Mouse (Mus musculus) MEL (cell line): ENCODE measurements around the gene Sall1. TPM values are rescaled to one million over a fixed set of nuclear protein-coding genes. Genes with fewer than 3 reads are reported as not detected.

Experiments
- DNase-seq: peaks from one replicate; pipeline ENCODE4 v3.0.0; 2011; ENCODE audit warnings: low read depth, low spot score
- H3K27ac ChIP-seq: 2 replicates; pipeline ENCODE4 v1.5.1; 2012; ENCODE audit warnings: low read depth, mild to moderate bottlenecking, control low read depth, low read length, moderate library complexity; ENCODE audit not compliant: control insufficient read depth
- H3K27me3 ChIP-seq, 2 experiments: fragments of 150-350 bp in 1 of 2; sonication (generic) in 1 of 2; 2 replicates each; pipeline ENCODE4 v1.6.1; 2012; ENCODE audit warnings: low read length in 2 of 2, mild to moderate bottlenecking in 2 of 2, improper control_type of control experiment in 1 of 2, moderate library complexity in 1 of 2; ENCODE audit not compliant: insufficient read depth in 2 of 2, control insufficient read depth in 1 of 2
- H3K36me3 ChIP-seq, 2 experiments: 2 replicates each; pipeline ENCODE4 v1.6.1; 2012 to 2014; ENCODE audit warnings: low read length in 2 of 2, improper control_type of control experiment in 1 of 2, inconsistent platforms in 1 of 2, mild to moderate bottlenecking in 1 of 2; ENCODE audit not compliant: insufficient read depth in 2 of 2, control insufficient read depth in 1 of 2
- H3K4me1 ChIP-seq, 2 experiments: fragments of 150-350 bp in 1 of 2; sonication (generic) in 1 of 2; 2 replicates each; pipeline ENCODE4 v1.6.1; 2012; ENCODE audit warnings: low read length in 2 of 2, improper control_type of control experiment in 1 of 2, mild to moderate bottlenecking in 1 of 2; ENCODE audit not compliant: insufficient read depth in 2 of 2, control insufficient read depth in 1 of 2
- H3K4me3 ChIP-seq, 2 experiments: fragments of 150-350 bp in 1 of 2; sonication (generic) in 1 of 2; 2 replicates each; pipeline ENCODE4 v1.5.1; 2012; ENCODE audit warnings: low read depth in 2 of 2, low read length in 2 of 2, mild to moderate bottlenecking in 2 of 2, moderate library complexity in 2 of 2, control low read depth in 1 of 2, improper control_type of control experiment in 1 of 2; ENCODE audit not compliant: control insufficient read depth in 1 of 2, insufficient read depth in 1 of 2
- H3K79me2 ChIP-seq: 2 replicates; pipeline ENCODE4 v1.6.1; 2012; ENCODE audit warnings: mild to moderate bottlenecking, low read length, moderate library complexity; ENCODE audit not compliant: control insufficient read depth, poor library complexity, insufficient read depth
- H3K9ac ChIP-seq: 2 replicates; pipeline ENCODE4 v1.6.1; 2012; ENCODE audit warnings: low read depth, mild to moderate bottlenecking, control low read depth, low read length, moderate library complexity; ENCODE audit not compliant: control insufficient read depth, poor library complexity, severe bottlenecking
- H3K9me3 ChIP-seq: fragments of 150-350 bp; sonication (generic); replicated peaks from 2 replicates; pipeline ENCODE4 v1.6.1; 2012; ENCODE audit warnings: mild to moderate bottlenecking, low read length, improper control_type of control experiment, moderate library complexity; ENCODE audit not compliant: insufficient read depth
- BHLHE40 ChIP-seq: IDR thresholded peaks from 2 replicates; pipeline ENCODE4 v1.6.1; 2012; ENCODE audit warnings: low read depth, mild to moderate bottlenecking, inconsistent platforms, low read length, improper control_type of control experiment, borderline replicate concordance
- GATA1 ChIP-seq: IDR thresholded peaks from 2 replicates; pipeline ENCODE4 v1.6.1; 2011; ENCODE audit warnings: low read depth, low read length, improper control_type of control experiment
- KAT2A ChIP-seq: conservative IDR thresholded peaks from 2 replicates; pipeline ENCODE4 v1.6.1; 2012; ENCODE audit warnings: low read depth, low read length, improper control_type of control experiment, inconsistent platforms
- MAFK ChIP-seq: IDR thresholded peaks from 2 replicates; pipeline ENCODE4 v1.6.1; 2011; ENCODE audit warnings: low read depth, mild to moderate bottlenecking, low read length, improper control_type of control experiment, borderline replicate concordance
- MEF2A ChIP-seq: IDR thresholded peaks from 2 replicates; pipeline ENCODE4 v1.6.1; 2014; ENCODE audit warnings: low read depth, mild to moderate bottlenecking, inconsistent platforms, low read length, improper control_type of control experiment; ENCODE audit not compliant: poor library complexity, insufficient replicate concordance, severe bottlenecking; ENCODE audit errors: extremely low read depth
- NELFE ChIP-seq: IDR thresholded peaks from 2 replicates; pipeline ENCODE4 v1.6.1; 2011; ENCODE audit warnings: low read depth, low read length, improper control_type of control experiment
- NRF1 ChIP-seq: IDR thresholded peaks from 2 replicates; pipeline ENCODE4 v1.6.1; 2014; ENCODE audit warnings: low read depth, mild to moderate bottlenecking, inconsistent platforms, low read length, improper control_type of control experiment, moderate library complexity; ENCODE audit not compliant: poor library complexity, insufficient read depth, severe bottlenecking
- TCF12 ChIP-seq: IDR thresholded peaks from 2 replicates; pipeline ENCODE4 v1.6.1; 2014; ENCODE audit warnings: low read depth, mild to moderate bottlenecking, inconsistent platforms, low read length, improper control_type of control experiment, moderate library complexity
- UBTF ChIP-seq: IDR thresholded peaks from 2 replicates; pipeline ENCODE4 v1.6.1; 2012; ENCODE audit warnings: low read depth, mild to moderate bottlenecking, inconsistent platforms, low read length, improper control_type of control experiment, moderate library complexity, borderline replicate concordance; ENCODE audit not compliant: insufficient read depth
- USF2 ChIP-seq, 2 experiments: IDR thresholded peaks; 2 replicates each; pipeline ENCODE4 v1.6.1; 2011 to 2012; ENCODE audit warnings: improper control_type of control experiment in 2 of 2, low read length in 2 of 2, borderline replicate concordance in 1 of 2, inconsistent platforms in 1 of 2, low read depth in 1 of 2, mild to moderate bottlenecking in 1 of 2; ENCODE audit not compliant: insufficient read depth in 1 of 2
- ZC3H11A ChIP-seq: IDR thresholded peaks from 2 replicates; pipeline ENCODE4 v1.6.1; 2012; ENCODE audit warnings: low read depth, mild to moderate bottlenecking, inconsistent platforms, low read length, improper control_type of control experiment
- ZKSCAN1 ChIP-seq: IDR thresholded peaks from 2 replicates; pipeline ENCODE4 v1.6.1; 2012; ENCODE audit warnings: low read depth, mild to moderate bottlenecking, inconsistent platforms, low read length, improper control_type of control experiment, moderate library complexity
- ZNF384 ChIP-seq: IDR thresholded peaks from 2 replicates; pipeline ENCODE4 v1.6.1; 2012; ENCODE audit warnings: low read depth, mild to moderate bottlenecking, inconsistent platforms, low read length, improper control_type of control experiment
- polyA plus RNA-seq, 2 experiments: library from polyadenylated mRNA; stranded (reverse) in 1 of 2; unstranded in 1 of 2; fragments of >175 nt in 1 of 2; fragments of >200 nt in 1 of 2; gene quantifications; 2 replicates each; pipeline versions ENCODE4 v1.2.1 to v1.2.4; 2012; ENCODE audit warnings: low replicate concordance in 2 of 2, low read depth in 1 of 2; ENCODE audit not compliant: insufficient read length in 2 of 2, insufficient read depth in 1 of 2, missing spikeins in 1 of 2
- total RNA-seq: library from RNA; depleted of rRNA; stranded (reverse); fragments of 300-350 nt; gene quantifications from 2 replicates; pipeline ENCODE4 v1.2.3, GENCODE M21; 2012

Gene Sall1
- total and polyA plus RNA-seq, 3 experiments, result not detected

DNA sequence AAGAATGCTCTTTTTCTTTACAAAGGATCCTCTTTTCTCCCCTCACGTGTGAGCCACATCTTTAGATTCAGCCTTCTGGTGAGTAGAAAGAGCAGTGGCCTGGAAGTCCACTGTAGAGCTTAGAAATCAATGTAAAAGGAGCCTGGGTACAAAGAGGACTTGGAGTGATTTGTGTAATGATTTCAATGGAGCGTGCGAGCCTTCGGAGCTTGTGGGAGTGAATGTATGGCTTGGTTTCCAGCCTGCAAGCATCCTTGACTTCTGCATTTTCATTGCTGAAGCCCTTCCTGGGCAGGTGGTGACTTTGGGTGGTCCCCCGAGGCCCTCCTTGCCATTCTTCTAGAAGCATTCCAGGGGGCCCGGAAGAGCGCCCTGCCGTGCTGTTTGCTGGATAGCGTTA is 20.1 kb upstream of the Sall1 start:
- H3K9me3 ChIP-seq, result no peaks in the 10 kb centered on the region
- no peaks in the 10 kb centered on the region for H3K79me2 ChIP-seq
- H3K4me3 ChIP-seq, result no peak overlapping the region
- no peaks in the 10 kb centered on the region for H3K36me3 ChIP-seq
- no peak for DNase-seq
- no peak overlapping the region for H3K27ac ChIP-seq
- TF ChIP-seq KAT2A, result no peak
- no peak for TF ChIP-seq UBTF
- TF ChIP-seq ZC3H11A, result no peak
- no peak for TF ChIP-seq USF2 (IDR thresholded peaks at IDR 0.05; ENCODE audit: borderline replicate concordance in 1 of 2, insufficient read depth in 1 of 2, low read depth in 1 of 2, low read length in 2 of 2)
- no peak for TF ChIP-seq ZNF384
- no peak for TF ChIP-seq MEF2A
- H3K27me3 ChIP-seq, result no peaks in the 10 kb centered on the region
- H3K9ac ChIP-seq, result no peak overlapping the region
- H3K4me1 ChIP-seq, result no peaks in the 10 kb centered on the region

DNA sequence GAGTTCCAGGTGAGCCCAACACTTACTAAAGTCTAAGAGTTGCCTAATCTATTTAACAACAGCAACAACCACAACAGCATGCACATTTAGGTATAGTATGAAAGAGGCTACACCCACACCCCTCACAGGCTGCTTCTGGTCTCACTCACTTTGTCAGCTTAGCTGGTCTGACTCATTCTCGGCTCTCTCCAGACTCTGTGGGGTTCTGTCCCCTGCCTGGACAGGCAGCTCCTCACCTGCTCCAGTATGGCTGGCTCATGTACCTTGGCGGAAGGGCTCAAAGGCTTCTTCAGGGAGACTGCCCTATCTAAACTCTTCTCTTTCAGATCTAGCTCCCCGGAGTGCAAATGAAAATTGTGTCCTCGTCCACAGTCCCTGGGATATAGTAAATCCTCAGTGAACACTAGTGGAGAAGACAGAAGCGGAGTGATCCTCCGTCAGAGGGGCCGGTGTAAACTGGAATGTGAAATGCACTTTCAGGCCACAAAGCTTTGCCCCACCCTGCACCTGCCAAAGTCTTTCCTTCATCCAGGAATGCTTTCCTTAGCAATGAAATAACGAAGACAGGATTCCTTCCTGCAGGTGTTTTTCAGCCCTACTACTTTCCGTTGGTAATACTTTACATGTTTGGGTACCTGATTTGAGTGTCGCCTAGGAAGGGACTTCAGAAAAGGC is 19.5 kb upstream of the Sall1 start:
- Histone ChIP-seq H3K27ac (no peak overlapping the region), H3K27me3 (no peaks in the 10 kb centered on the region), H3K4me1 (no peaks in the 10 kb centered on the region), H3K9me3 (no peaks in the 10 kb centered on the region), H3K79me2 (no peaks in the 10 kb centered on the region), H3K36me3 (no peaks in the 10 kb centered on the region), H3K9ac (no peak overlapping the region), H3K4me3 (no peak overlapping the region)
- no peak for DNase-seq
- TF ChIP-seq ZNF384 (no peak), TCF12 (no peak), BHLHE40 (no peak), NELFE (no peak), MAFK (no peak), NRF1 (no peak)

DNA sequence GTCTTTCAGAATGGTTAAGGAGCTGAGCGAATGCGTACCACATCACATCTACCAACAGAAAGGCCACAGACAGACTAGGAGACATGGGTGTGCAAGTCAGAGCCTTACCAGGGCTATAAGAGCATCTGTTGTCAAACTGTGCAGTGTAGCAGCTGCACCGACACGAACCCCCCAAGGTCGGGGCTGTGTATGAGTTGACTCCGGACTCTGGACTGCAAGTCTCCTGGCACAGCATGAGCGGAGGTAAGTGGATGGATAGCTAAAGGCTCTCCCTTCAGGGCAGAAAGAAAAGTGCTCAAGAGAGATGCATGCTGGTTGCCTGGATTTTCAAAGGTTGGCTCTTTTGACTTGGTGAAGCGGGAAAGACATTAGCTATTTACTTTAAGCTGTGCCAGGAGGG is 16.8 kb upstream of the Sall1 start:
- Histone ChIP-seq H3K27me3 (no peaks in the 10 kb centered on the region), H3K79me2 (no peaks in the 10 kb centered on the region), H3K27ac (no peak overlapping the region), H3K9me3 (no peaks in the 10 kb centered on the region), H3K36me3 (no peaks in the 10 kb centered on the region), H3K9ac (no peak overlapping the region), H3K4me3 (no peak overlapping the region), H3K4me1 (no peaks in the 10 kb centered on the region)
- TF ChIP-seq ZKSCAN1 (no peak), GATA1 (no peak), ZNF384 (no peak)
- DNase-seq, result no peak
